Mouse (Mus musculus) olfactory bulb, adult 2 months (tissue): ENCODE data around the gene Prss28.

Experiments used
- CTCF ChIP-seq: fragments of 200-500 bp; IDR thresholded peaks from 2 replicates; pipeline ENCODE4 v1.5.1; 2012; ENCODE audit warnings: low read depth, mild to moderate bottlenecking, low read length, moderate library complexity; ENCODE audit not compliant: insufficient read depth
- POLR2A ChIP-seq: fragments of 200-500 bp; IDR thresholded peaks from 2 replicates; pipeline ENCODE4 v1.6.1; 2012; ENCODE audit warnings: mild to moderate bottlenecking, low read depth, low read length, moderate library complexity; ENCODE audit not compliant: insufficient read depth

DNA sequence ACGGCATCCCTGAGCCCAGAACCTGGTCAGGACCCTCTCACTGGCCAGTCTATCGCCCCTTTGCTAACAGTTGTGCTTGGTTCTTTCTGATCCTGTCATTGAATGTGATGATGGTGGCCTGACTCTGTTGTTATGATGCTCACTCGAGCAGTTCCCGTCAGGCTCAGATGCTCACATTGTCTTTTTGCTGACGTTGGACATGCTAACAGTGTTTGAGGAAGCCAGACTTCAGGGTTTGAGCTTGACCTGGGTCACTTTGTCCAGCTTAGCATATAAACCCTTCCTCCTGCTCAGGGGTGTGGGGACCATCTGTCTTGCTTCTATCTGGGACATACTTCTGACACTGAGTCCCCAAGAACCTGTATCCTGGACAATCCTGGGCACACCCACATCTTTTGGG lies 9.9 kb downstream of the Prss28 start, which contains the start of gene Prss29:
- TF ChIP-seq POLR2A (no peak), CTCF (no peak)
